Comparison of ENCODE assay signal across 24 mouse cellular contexts in genomic region chr6:40650953-40651352, GRCm38 (mm10). TPM values are rescaled to one million over a fixed set of nuclear protein-coding genes. Genes with fewer than 3 reads are reported as not detected.
DNase-seq lines count a peak whose midpoint lies in the region; ATAC-seq and TF ChIP-seq lines count a peak whose summit lies in the region.
"Had no signal": no experiment of that assay in that cellular context is flagged by ENCODE, and none has a peak within 500 bp of the region (broad histone marks: within the 10 kb centered on the region; RNA-seq: fewer than 3 reads in every experiment).

No protein-coding gene starts in this region.

- WGBS in intestine, embryonic 15.5 days, result 67% methylated on average over 1 of the region's 1 CpGs
- 71% methylated on average over 1 of the region's 1 CpGs for WGBS in intestine, embryonic 16.5 days
- WGBS in intestine, postnatal 0 days, result 37% methylated on average over 1 of the region's 1 CpGs
- WGBS in small intestine, adult 2 months, result 34% methylated on average over 1 of the region's 1 CpGs
- WGBS in limb, embryonic 10.5 days, result 86% methylated on average over 1 of the region's 1 CpGs

- ATAC-seq in intestine, embryonic 15.5 days, result peak; percentile 59; the same call in 1 of the 2 replicates
- ATAC-seq in intestine, embryonic 16.5 days, result no peak
- peak; percentile 72; the same call in 1 of the 2 replicates for ATAC-seq in intestine, postnatal 0 days
- ATAC-seq: activated CD4-positive, CD25-positive, alpha-beta regulatory T cell, adult 4 months; CD4-positive, CD25-positive, alpha-beta regulatory T cell, adult 4 months; Patski had no signal

- no peak overlapping the region for H3K4me3 ChIP-seq in intestine, embryonic 15.5 days (replicated peaks)
- no peak overlapping the region for H3K4me3 ChIP-seq in intestine, embryonic 16.5 days (ENCODE audit: low read length)
- H3K4me3 ChIP-seq in intestine, postnatal 0 days (ENCODE audit: low read depth, low read length), result no peak overlapping the region
- no peak overlapping the region for H3K4me3 ChIP-seq in small intestine, adult 2 months (ENCODE audit: low read depth, low read length)
- H3K4me3 ChIP-seq in limb, embryonic 10.5 days, result no peak overlapping the region

- H3K4me1 ChIP-seq in intestine, embryonic 15.5 days (replicated peaks), result no peaks in the 10 kb centered on the region
- no peaks in the 10 kb centered on the region for H3K4me1 ChIP-seq in intestine, embryonic 16.5 days (ENCODE audit: control insufficient read depth, insufficient read depth, low read length)
- H3K4me1 ChIP-seq in intestine, postnatal 0 days (replicated peaks; ENCODE audit: control insufficient read depth, insufficient read depth, low read length), result no peaks in the 10 kb centered on the region; the same call in 1 of the 2 replicates
- H3K4me1 ChIP-seq in small intestine, adult 2 months (ENCODE audit: control insufficient read depth, insufficient read depth, insufficient read length, low read length), result peaks cover 2% of the 10 kb centered on the region; the same call in 1 of the 2 replicates
- H3K4me1 ChIP-seq in limb, embryonic 10.5 days, result no peaks in the 10 kb centered on the region

- H3K4me2 ChIP-seq in intestine, embryonic 15.5 days (replicated peaks), result no peak overlapping the region
- H3K4me2 ChIP-seq in intestine, embryonic 16.5 days (ENCODE audit: low read depth, low read length), result no peak overlapping the region
- H3K4me2 ChIP-seq in intestine, postnatal 0 days (replicated peaks; ENCODE audit: low read depth), result no peak overlapping the region

- no peaks in the 10 kb centered on the region for H3K27me3 ChIP-seq in intestine, embryonic 15.5 days (replicated peaks)
- no peaks in the 10 kb centered on the region for H3K27me3 ChIP-seq in intestine, embryonic 16.5 days (replicated peaks; ENCODE audit: control insufficient read depth, insufficient read depth, low read length)
- no peaks in the 10 kb centered on the region for H3K27me3 ChIP-seq in intestine, postnatal 0 days (replicated peaks; ENCODE audit: control insufficient read depth, insufficient read depth, low read length)
- no peaks in the 10 kb centered on the region for H3K27me3 ChIP-seq in small intestine, adult 2 months (ENCODE audit: control insufficient read depth, insufficient read depth, low read length)
- no peaks in the 10 kb centered on the region for H3K27me3 ChIP-seq in limb, embryonic 10.5 days (ENCODE audit: low read depth, poor library complexity, severe bottlenecking)
- H3K27me3 ChIP-seq: CH12.LX had no signal

- TF ChIP-seq POLR2A in small intestine, adult 2 months (IDR thresholded peaks at IDR 0.05; ENCODE audit: low read depth, low read length), result no peak

- no peak overlapping the region for H3K9ac ChIP-seq in intestine, embryonic 15.5 days
- H3K9ac ChIP-seq in intestine, embryonic 16.5 days (ENCODE audit: low read depth, low read length), result no peak overlapping the region
- H3K9ac ChIP-seq in intestine, postnatal 0 days (ENCODE audit: low read depth, low read length), result no peak overlapping the region

- DNase-seq in adrenal gland, adult (ENCODE audit: inconsistent age in 2 of 2, low spot score in 1 of 2), result no peak
- no peak for DNase-seq in limb, embryonic 10.5 days (ENCODE audit: low spot score)
- DNase-seq: adrenal gland, adult 2 months; adrenal gland, adult 8-10 months; adrenal gland, postnatal 10 days; adrenal gland, postnatal 14 days; adrenal gland, postnatal 25 days; adrenal gland, postnatal 36 days; B cell, adult 2 months; cerebellum, adult 11 months; cerebellum, adult 11-12 months; cerebellum, adult 18-20 months; cerebellum, adult 2 months had no signal

- H3K9me3 ChIP-seq in intestine, embryonic 15.5 days, result no peaks in the 10 kb centered on the region
- no peaks in the 10 kb centered on the region for H3K9me3 ChIP-seq in intestine, embryonic 16.5 days (ENCODE audit: control insufficient read depth, low read length)
- H3K9me3 ChIP-seq in intestine, postnatal 0 days (ENCODE audit: control insufficient read depth), result no peaks in the 10 kb centered on the region
- no peaks in the 10 kb centered on the region for H3K9me3 ChIP-seq in limb, embryonic 10.5 days (replicated peaks)
- H3K9me3 ChIP-seq: G1E had no signal

- no peak overlapping the region for H3K27ac ChIP-seq in intestine, embryonic 15.5 days
- no peak overlapping the region for H3K27ac ChIP-seq in intestine, embryonic 16.5 days (ENCODE audit: low read length)
- no peak overlapping the region for H3K27ac ChIP-seq in intestine, postnatal 0 days (ENCODE audit: low read depth, low read length)
- peak overlapping the region; percentile 55; the same call in 1 of the 2 replicates for H3K27ac ChIP-seq in small intestine, adult 2 months (ENCODE audit: insufficient read depth, low read depth, low read length)
- no peak overlapping the region for H3K27ac ChIP-seq in limb, embryonic 10.5 days

- H3K36me3 ChIP-seq in intestine, embryonic 15.5 days, result 0 out of 2 replicates have a peak, but pooled peaks cover 2% of the 10 kb centered on the region
- no peaks in the 10 kb centered on the region for H3K36me3 ChIP-seq in intestine, embryonic 16.5 days (ENCODE audit: control insufficient read depth, insufficient read depth, low read length)
- H3K36me3 ChIP-seq in intestine, postnatal 0 days (ENCODE audit: control insufficient read depth, insufficient read depth), result peaks cover 16% of the 10 kb centered on the region
- H3K36me3 ChIP-seq in small intestine, adult 2 months (ENCODE audit: control insufficient read depth, insufficient read depth, low read length), result peaks cover 63% of the 10 kb centered on the region
- no peaks in the 10 kb centered on the region for H3K36me3 ChIP-seq in limb, embryonic 10.5 days
- H3K36me3 ChIP-seq: G1E had no signal

- TF ChIP-seq CTCF in intestine, postnatal 0 days (IDR thresholded peaks at IDR 0.05; ENCODE audit: low read depth), result no peak
- no peak for TF ChIP-seq CTCF in small intestine, adult 2 months (IDR thresholded peaks at IDR 0.05; ENCODE audit: extremely low read depth, insufficient read length, insufficient replicate concordance, low read depth, low read length)

RNA-seq across cellular contexts. Expression of gene Mgam, which starts 22.3 kb away (rescaled TPM):
- polyA plus RNA-seq in intestine, embryonic 15.5 days (2015; fragmentation: Nextera tagmentation; extraction: Ambion mirVana), result 33.7 and 37.0 TPM in 2 replicates
- 35.4 and 46.0 TPM in 2 replicates for polyA plus RNA-seq in intestine, embryonic 16.5 days (2015; fragmentation: Nextera tagmentation; extraction: Ambion mirVana)
- polyA plus RNA-seq in intestine, postnatal 0 days (2015; fragmentation: Nextera tagmentation; extraction: Ambion mirVana), result 38.9 and 52.2 TPM in 2 replicates
- 162 and 362 TPM in 2 replicates for polyA plus RNA-seq in small intestine, adult 2 months (2012; rRNA removed)
- 0.08 and 0.15 TPM in 2 replicates for polyA plus RNA-seq in limb, embryonic 10.5 days (2016; fragmentation: Nextera tagmentation; extraction: Ambion mirVana)
- polyA plus RNA-seq: activated CD4-positive, CD25-positive, alpha-beta regulatory T cell, adult 4 months; G1E; Patski had no signal

RNA-seq across cellular contexts. Expression of gene Tas2r138, which starts 37.8 kb away (rescaled TPM):
- 0.16 TPM in 1 of 2 replicates, not detected in the other for polyA plus RNA-seq in intestine, embryonic 15.5 days (2015; fragmentation: Nextera tagmentation; extraction: Ambion mirVana)
- not detected in 2 replicates for polyA plus RNA-seq in intestine, embryonic 16.5 days (2015; fragmentation: Nextera tagmentation; extraction: Ambion mirVana)
- polyA plus RNA-seq in intestine, postnatal 0 days (2015; fragmentation: Nextera tagmentation; extraction: Ambion mirVana), result not detected in 2 replicates
- polyA plus RNA-seq in small intestine, adult 2 months (2012; rRNA removed), result not detected in 2 replicates
- polyA plus RNA-seq in limb, embryonic 10.5 days (2016; fragmentation: Nextera tagmentation; extraction: Ambion mirVana), result not detected in 2 replicates
- polyA plus RNA-seq: activated CD4-positive, CD25-positive, alpha-beta regulatory T cell, adult 4 months; adrenal gland, adult 2 months; brain, embryonic 14.5 days; C2C12; CD4-positive, CD25-positive, alpha-beta regulatory T cell, adult 4 months; cerebellum, adult 2 months; G1E; Patski had no signal

Comparison
In these comparisons a context has a peak if more than half of its experiments do, and no peak if none do; other contexts are left out.
1. RNA of gene Mgam, which starts 22.3 kb away (polyA plus RNA-seq): 162 to 362 TPM in small intestine, adult 2 months, 38.9 to 52.2 TPM in intestine, postnatal 0 days, 35.4 to 46.0 TPM in intestine, embryonic 16.5 days and 33.7 to 37.0 TPM in intestine, embryonic 15.5 days; 0.08 to 0.15 TPM in limb, embryonic 10.5 days; every median in the first group is over 10 times any median in the second.